Mouse (Mus musculus): ENCODE measurements at regions not wholly inside any gene's neighbourhood (a gene's known extent, or its start where the extent isn't known, plus 50 kb on each side); places are given as distances from the start of the nearest gene placed in this dataset.

GRCm38 (mm10) chr3:35235772-35236171 lies 518.1 kb upstream of the Atp11b start:
- no peak for DNase-seq

GRCm38 (mm10) chr3:35237342-35237741 lies 516.6 kb upstream of the Atp11b start:
- no peak for DNase-seq

- DNase-seq = no peak
Measured at GRCm38 (mm10) chr3:35242349-35242748, 511.6 kb upstream of the Atp11b start.

GRCm38 (mm10) chr3:35242871-35243529 lies 510.9 kb upstream of the Atp11b start:
- no peak for DNase-seq

GRCm38 (mm10) chr3:35245003-35245402 lies 508.9 kb upstream of the Atp11b start:
- DNase-seq = no peak

- DNase-seq = no peak
Measured at GRCm38 (mm10) chr3:35245946-35246665, 507.8 kb upstream of the Atp11b start.

GRCm38 (mm10) chr3:35249160-35249559 lies 504.7 kb upstream of the Atp11b start:
- no peak for DNase-seq

- no peak for DNase-seq
Measured at GRCm38 (mm10) chr3:35250092-35250749, 503.7 kb upstream of the Atp11b start.

- no peak for DNase-seq
Measured at GRCm38 (mm10) chr3:35253861-35254260, 500.0 kb upstream of the Atp11b start.

- no peak for DNase-seq
Measured at GRCm38 (mm10) chr3:35260936-35261335, 493.0 kb upstream of the Atp11b start.

GRCm38 (mm10) chr3:35268949-35269348 lies 485.0 kb upstream of the Atp11b start:
- DNase-seq = no peak

- DNase-seq = no peak
Measured at GRCm38 (mm10) chr3:35269977-35270880, 483.7 kb upstream of the Atp11b start.

GRCm38 (mm10) chr3:35273546-35273945 lies 480.4 kb upstream of the Atp11b start:
- no peak for DNase-seq

GRCm38 (mm10) chr3:35280981-35281380 lies 472.9 kb upstream of the Atp11b start:
- no peak for DNase-seq

- no peak for DNase-seq
Measured at GRCm38 (mm10) chr3:35282106-35282505, 471.8 kb upstream of the Atp11b start.

- no peak for DNase-seq
Measured at GRCm38 (mm10) chr3:35294771-35295170, 459.1 kb upstream of the Atp11b start.

- DNase-seq = no peak
Measured at GRCm38 (mm10) chr3:35295746-35296145, 458.2 kb upstream of the Atp11b start.

GRCm38 (mm10) chr3:35299036-35299435 lies 454.9 kb upstream of the Atp11b start:
- DNase-seq = no peak

- no peak for DNase-seq
Measured at GRCm38 (mm10) chr3:35306013-35306412, 447.9 kb upstream of the Atp11b start.

GRCm38 (mm10) chr3:35314177-35314576 lies 439.7 kb upstream of the Atp11b start:
- no peak for DNase-seq

GRCm38 (mm10) chr3:35315162-35315561 lies 438.7 kb upstream of the Atp11b start:
- DNase-seq = no peak

GRCm38 (mm10) chr3:35318348-35318747 lies 435.6 kb upstream of the Atp11b start:
- no peak for DNase-seq

Measured in layer of hippocampus, postnatal 36 days (tissue).